Mouse (Mus musculus) forebrain, embryonic 15.5 days (tissue): ENCODE data around the gene Scamp2. TPM values are rescaled to one million over a fixed set of nuclear protein-coding genes. Genes with fewer than 3 reads are reported as not detected.
A peak's percentile ranks its signal among the peaks of the same experiment; 100 is the strongest.

ENCODE experiments used
- ATAC-seq: fragments of 200-750 bp; cut with Nextera tagmentation; replicated peaks from 2 replicates; pipeline ENCODE4 v1.8.0; 2017; ENCODE audit warnings: mild to moderate bottlenecking, moderate TSS enrichment, moderate library complexity
- H3K27ac ChIP-seq: fragments of 300-500 bp; sonication (generic); replicated peaks from 2 replicates; pipeline ENCODE4 v1.5.1; 2015; ENCODE audit warnings: mild to moderate bottlenecking, inconsistent platforms
- H3K27me3 ChIP-seq: fragments of 300-500 bp; sonication (generic); 2 replicates; pipeline ENCODE4 v1.6.1; 2015; ENCODE audit warnings: inconsistent platforms
- H3K36me3 ChIP-seq: fragments of 300-500 bp; sonication (generic); 2 replicates; pipeline ENCODE4 v1.6.1; 2015; ENCODE audit warnings: mild to moderate bottlenecking, inconsistent platforms
- H3K4me1 ChIP-seq: fragments of 300-500 bp; sonication (generic); 2 replicates; pipeline ENCODE4 v1.6.1; 2015; ENCODE audit warnings: inconsistent platforms
- H3K4me2 ChIP-seq: fragments of 300-500 bp; sonication (generic); replicated peaks from 2 replicates; pipeline ENCODE4 v1.6.1; 2015; ENCODE audit warnings: mild to moderate bottlenecking, inconsistent platforms
- H3K4me3 ChIP-seq: fragments of 300-500 bp; sonication (generic); 2 replicates; pipeline ENCODE4 v1.5.1; 2015; ENCODE audit warnings: mild to moderate bottlenecking, inconsistent platforms
- H3K9ac ChIP-seq: fragments of 300-500 bp; sonication (generic); replicated peaks from 2 replicates; pipeline ENCODE4 v1.6.1; 2015; ENCODE audit warnings: mild to moderate bottlenecking, inconsistent platforms
- H3K9me3 ChIP-seq: fragments of 300-500 bp; sonication (generic); 2 replicates; pipeline ENCODE4 v1.6.1; 2016; ENCODE audit warnings: inconsistent platforms
- WGBS: fragments of 180-500 bp; shearing (Covaris S2); methylation state at CpG from one replicate; pipeline ENCODE4 v1.1.7; 2015; ENCODE audit warnings: mixed read lengths; 5-methylcytosine and 5-hydroxymethylcytosine counted together
- polyA plus RNA-seq: library from polyadenylated mRNA; unstranded; fragments of >200 nt; fragmentation: Nextera tagmentation; extraction: Ambion mirVana; gene quantifications from 2 replicates; pipeline ENCODE4 v1.2.1, GENCODE M21; 2015

Gene Scamp2
- 57.7 and 60.5 TPM in 2 replicates for polyA plus RNA-seq

DNA sequence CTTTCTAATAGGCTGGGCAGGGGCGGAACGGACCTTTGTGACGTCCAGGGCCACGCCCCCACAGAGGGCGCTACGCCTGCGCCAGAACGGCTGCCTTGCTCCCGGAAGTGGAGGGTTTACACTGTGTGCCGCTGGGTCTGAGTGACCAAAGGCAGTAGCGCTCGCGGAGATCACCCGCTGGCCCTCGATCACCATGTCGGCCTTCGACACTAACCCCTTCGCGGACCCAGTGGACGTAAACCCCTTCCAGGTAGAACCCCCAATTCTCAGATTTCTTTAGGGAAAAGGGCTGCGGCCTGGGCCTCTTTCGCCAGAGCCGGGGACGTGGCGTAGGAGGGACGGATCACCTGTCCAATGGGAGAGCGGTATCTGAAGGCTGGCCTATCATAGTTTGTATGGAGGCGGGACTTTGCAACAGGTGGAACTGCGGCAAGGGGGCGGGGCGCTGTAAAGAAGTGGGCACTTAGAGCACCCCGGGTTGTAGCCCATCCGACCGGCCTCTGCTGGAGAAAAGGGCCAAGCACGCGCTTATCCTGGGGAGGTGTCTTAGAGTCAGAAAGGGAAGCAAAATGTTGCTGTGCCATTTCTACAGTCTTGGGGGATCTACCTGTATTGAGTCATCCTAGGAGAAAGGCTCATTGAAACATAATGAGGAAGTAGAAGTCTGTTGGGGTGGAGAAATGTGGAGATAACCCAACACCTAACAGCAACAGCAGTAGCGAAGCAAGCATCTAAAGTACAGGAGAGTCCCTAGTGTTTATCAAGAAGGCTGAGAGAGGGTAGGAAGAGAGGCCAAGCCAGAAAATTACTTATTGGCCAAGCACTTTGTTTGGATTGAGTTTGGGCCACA is at the start of gene Scamp2:
TSS of gene Scamp2 (plus strand) at position 83 of the 850 bp plus-strand sequence.
- peaks cover 38% of the 10 kb centered on the region for H3K4me1 ChIP-seq
- peak within 1 kb of the TSS; percentile 87 for H3K27ac ChIP-seq
- peak; percentile 100 for ATAC-seq
- H3K9ac ChIP-seq, result peak within 1 kb of the TSS; percentile 78
- H3K4me2 ChIP-seq, result peak within 1 kb of the TSS; percentile 79
- no peaks in the 10 kb centered on the region for H3K27me3 ChIP-seq
- H3K4me3 ChIP-seq, result peak within 1 kb of the TSS; percentile 77
- H3K9me3 ChIP-seq, result no peaks in the 10 kb centered on the region
- under 1% methylated on average over 37 of the region's 37 CpGs for WGBS
- H3K36me3 ChIP-seq, result no peaks in the 10 kb centered on the region

DNA sequence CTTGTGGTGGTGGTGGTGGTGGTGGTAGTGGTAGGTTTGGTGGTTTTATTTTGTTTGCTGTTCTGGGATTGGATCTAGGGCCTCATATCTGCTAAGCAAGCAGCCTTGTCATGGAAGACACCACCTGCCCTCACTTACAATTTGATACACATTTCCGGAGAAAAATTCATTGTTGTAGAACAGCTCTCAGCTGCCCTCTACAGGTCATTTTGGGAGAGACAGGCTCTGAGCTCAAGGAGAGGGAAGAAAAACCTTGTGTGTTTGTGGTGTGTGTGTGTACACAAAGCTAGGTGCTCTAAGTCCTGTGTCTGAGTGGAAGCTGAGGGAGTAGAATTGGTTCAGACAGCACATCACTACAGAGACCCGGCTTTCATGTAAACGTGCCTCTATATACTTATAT is 43.6 kb upstream of the Scamp2 start:
- Histone ChIP-seq H3K27me3 (no peaks in the 10 kb centered on the region), H3K9me3 (no peaks in the 10 kb centered on the region), H3K4me1 (peaks cover 7% of the 10 kb centered on the region), H3K4me3 (no peak overlapping the region), H3K4me2 (no peak overlapping the region), H3K36me3 (no peaks in the 10 kb centered on the region), H3K9ac (no peak overlapping the region), H3K27ac (peak overlapping the region; percentile 62)
- WGBS, result 13% methylated on average over 3 of the region's 3 CpGs
- ATAC-seq, result no peak

DNA sequence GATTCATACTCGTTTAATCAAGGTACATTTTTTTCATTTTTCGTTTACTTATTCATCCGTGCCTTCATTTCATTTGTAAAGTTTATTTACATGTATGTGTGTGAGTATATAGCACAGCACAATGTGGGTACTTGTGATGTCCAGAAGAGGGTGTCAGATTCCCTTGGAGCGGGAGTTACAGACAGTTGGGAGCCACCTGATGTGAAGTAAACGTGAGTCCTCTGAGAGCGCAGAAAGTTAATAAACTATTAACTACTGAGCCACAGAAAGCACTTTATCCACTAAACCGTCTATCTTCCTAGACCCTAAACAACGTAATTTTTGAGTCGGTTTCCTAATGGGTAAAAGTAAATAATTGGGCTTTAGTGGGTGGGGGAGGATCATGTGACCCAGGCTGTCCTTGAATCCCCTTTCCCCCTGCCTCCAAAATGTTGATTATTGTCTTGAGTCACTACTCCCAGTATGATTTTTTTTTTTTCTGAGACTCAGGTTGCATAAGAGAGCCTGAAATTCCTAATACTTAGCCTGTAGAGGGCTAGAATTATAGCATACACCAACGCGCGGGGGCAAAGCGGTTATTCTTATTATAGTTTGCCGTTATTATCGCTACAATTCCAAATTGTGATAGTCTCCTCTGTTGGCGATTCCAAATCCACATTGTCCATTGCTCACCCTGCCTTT is 40.2 kb upstream of the Scamp2 start:
- Histone ChIP-seq H3K9me3 (no peaks in the 10 kb centered on the region), H3K4me2 (peak overlapping the region; percentile 69), H3K4me3 (peak overlapping the region; percentile 91), H3K36me3 (no peaks in the 10 kb centered on the region), H3K4me1 (peaks cover 38% of the 10 kb centered on the region), H3K9ac (peak overlapping the region; percentile 96), H3K27ac (peak overlapping the region; percentile 84), H3K27me3 (no peaks in the 10 kb centered on the region)
- WGBS, result 23% methylated on average over 16 of the region's 16 CpGs
- peak; percentile 48 for ATAC-seq

DNA sequence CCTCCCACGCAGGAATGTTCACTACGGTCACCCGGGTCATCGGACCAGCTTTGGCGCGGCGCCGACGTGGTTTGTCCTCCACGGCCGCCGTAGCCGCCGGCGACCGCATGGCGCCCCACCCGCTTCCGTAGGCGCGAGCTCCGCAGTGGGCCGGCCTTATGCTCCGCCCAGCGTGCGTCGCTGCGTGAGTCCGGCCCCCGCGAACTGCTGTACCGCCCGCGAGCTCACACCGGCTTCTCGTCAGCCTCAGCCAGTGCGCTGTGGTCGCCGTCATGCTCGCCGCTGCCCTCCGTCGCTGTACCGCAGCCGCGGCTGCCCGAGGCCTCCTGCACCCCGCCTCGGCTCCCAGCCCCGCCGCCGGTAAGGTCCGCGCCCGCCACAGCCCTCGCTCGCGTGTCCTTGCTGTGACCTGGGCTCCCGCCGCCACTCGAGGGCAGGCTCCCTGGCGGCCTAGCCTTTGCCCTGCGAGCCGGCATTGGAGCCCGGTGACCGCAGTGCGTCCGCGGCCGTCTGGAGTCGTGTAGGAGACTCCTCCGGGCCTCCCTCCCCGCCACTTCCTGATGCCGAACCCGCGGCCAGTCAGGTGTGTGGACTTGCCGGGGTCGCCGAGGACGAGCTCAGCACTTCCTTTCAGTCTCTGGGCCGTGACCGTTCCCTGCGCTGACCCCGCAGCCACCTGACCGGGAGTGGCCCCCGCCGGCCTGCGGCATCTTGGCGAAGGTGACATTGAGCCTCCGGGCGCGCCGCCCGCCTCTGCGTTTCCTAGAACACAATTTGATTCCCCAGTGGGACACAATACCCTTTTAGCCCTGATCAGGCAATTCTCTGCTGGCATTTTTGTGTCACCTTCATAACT is 39.5 kb upstream of the Scamp2 start, which contains the start of gene Cox5a:
TSS of gene Cox5a (plus strand) at position 219 of the 856 bp plus-strand sequence.
- H3K27me3 ChIP-seq, result no peaks in the 10 kb centered on the region
- ATAC-seq, result peak; percentile 96
- peak within 1 kb of the TSS; percentile 69 for H3K4me2 ChIP-seq
- no peaks in the 10 kb centered on the region for H3K36me3 ChIP-seq
- peak within 1 kb of the TSS; percentile 96 for H3K9ac ChIP-seq
- peak within 1 kb of the TSS; percentile 84 for H3K27ac ChIP-seq
- H3K4me3 ChIP-seq, result peak within 1 kb of the TSS; percentile 91
- H3K4me1 ChIP-seq, result peaks cover 42% of the 10 kb centered on the region
- H3K9me3 ChIP-seq, result no peaks in the 10 kb centered on the region
- WGBS, result under 1% methylated on average over 86 of the region's 95 CpGs

DNA sequence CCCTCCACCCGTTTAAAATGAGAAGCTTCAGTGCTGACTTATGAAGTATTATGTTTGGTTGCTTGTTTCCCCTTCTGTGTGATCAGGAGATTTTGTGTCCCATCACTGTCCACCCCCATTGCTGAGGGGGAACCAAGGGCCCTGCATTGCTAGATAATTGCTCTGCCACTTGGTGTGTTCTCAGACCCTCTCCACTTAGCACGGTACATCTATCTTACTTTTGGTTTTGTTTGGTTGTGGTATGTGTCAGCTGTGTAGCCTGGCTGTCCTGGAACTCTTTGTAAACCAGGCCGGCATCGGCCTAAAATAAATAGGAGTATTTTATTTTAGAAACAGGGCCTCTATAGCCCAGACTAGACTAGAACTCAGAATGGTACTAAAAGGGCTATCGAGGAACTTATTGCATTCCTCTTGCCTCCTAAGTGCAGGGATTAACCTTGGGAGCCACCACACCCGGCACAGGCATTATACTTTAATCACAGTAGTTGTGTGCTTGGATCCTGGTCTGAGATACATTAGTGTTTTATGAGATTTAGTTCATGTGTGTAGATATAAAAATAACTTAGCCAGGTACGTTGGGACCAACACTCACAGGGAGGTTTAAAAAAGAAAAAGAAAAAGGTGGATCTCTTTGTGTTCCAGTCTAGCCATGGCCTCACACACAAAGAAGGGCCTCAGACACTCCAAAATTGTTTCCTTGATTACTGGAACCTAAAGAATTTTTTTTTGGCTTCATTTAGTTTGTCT is 38.5 kb upstream of the Scamp2 start:
- H3K36me3 ChIP-seq, result no peaks in the 10 kb centered on the region
- H3K27me3 ChIP-seq, result no peaks in the 10 kb centered on the region
- ATAC-seq, result no peak
- WGBS, result 43% methylated on average over 7 of the region's 7 CpGs
- no peaks in the 10 kb centered on the region for H3K9me3 ChIP-seq
- peaks cover 42% of the 10 kb centered on the region for H3K4me1 ChIP-seq
- peak overlapping the region; percentile 84 for H3K27ac ChIP-seq
- peak overlapping the region; percentile 91 for H3K4me3 ChIP-seq
- H3K9ac ChIP-seq, result peak overlapping the region; percentile 96
- H3K4me2 ChIP-seq, result peak overlapping the region; percentile 69

DNA sequence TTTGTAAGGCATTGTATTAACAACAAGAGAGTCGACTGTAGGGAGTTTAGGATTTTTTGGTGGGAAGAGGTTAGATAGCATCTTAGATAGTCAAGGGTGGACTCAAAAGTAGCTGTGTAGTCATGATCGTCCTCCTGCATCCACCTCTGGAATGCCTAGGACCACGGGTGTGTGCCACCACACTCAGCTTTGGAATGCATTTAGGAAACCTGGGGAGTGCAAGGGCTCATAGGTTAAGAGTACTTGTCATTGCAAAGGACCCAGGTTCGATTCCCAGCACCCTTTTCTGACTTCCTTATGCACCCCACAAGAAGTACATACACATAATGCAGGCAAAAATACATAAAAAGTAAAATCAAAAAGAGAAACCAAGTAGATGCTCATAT is 37.9 kb upstream of the Scamp2 start:
- no peak for ATAC-seq
- Histone ChIP-seq H3K27ac (no peak overlapping the region), H3K4me1 (peaks cover 42% of the 10 kb centered on the region), H3K36me3 (no peaks in the 10 kb centered on the region), H3K4me2 (peak overlapping the region; percentile 69), H3K27me3 (no peaks in the 10 kb centered on the region), H3K9me3 (no peaks in the 10 kb centered on the region), H3K4me3 (peak overlapping the region; percentile 91), H3K9ac (peak overlapping the region; percentile 18; the same call in 1 of the 2 replicates)
- 86% methylated on average over 4 of the region's 4 CpGs for WGBS

DNA sequence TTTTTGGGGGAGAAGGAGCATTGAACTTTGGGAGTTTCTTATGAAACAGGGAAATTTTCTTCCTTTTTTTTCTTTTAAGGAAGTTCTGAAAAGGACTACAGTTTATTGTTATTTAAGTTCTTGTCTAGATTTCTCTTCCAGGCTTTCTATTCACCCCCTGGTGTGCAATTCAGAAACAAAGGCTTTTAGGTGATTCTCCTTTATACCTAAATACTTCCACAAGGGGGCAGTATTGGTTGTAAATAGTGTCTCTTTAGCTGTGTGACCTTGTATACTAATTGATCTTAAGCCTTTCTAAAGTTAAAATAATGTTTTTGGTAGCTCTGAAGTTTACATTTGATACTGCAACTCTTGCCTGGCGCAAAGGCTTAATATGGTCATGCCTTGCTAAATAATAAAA is 37.0 kb upstream of the Scamp2 start:
- H3K27me3 ChIP-seq, result no peaks in the 10 kb centered on the region
- WGBS, result 85% methylated on average over 1 of the region's 1 CpGs
- no peaks in the 10 kb centered on the region for H3K9me3 ChIP-seq
- H3K4me3 ChIP-seq, result no peak overlapping the region
- H3K4me2 ChIP-seq, result 0 out of 2 replicates have a peak overlapping the region, but pooled peaks have one; percentile 9
- H3K9ac ChIP-seq, result no peak overlapping the region
- no peaks in the 10 kb centered on the region for H3K36me3 ChIP-seq
- ATAC-seq, result no peak
- H3K4me1 ChIP-seq, result peaks cover 50% of the 10 kb centered on the region
- H3K27ac ChIP-seq, result no peak overlapping the region

DNA sequence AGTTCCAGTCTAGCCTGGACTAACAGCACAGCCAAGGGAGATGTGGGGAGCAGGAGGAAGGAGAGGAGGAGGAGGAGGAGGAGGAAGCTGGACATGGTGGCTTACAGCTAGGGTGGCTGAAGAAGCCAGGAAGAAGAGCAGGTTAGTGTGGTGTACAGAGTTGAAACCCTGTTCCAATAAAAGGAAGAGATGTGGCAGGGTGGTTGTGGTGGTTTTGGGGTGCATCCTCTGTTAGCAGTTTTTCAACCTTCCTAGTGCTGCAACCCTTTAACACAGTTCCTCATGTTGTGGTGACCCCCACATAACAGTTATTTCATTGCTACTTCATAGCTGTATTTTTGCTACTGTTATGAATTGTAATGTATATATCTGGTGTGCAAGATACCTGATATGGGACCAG is 36.3 kb upstream of the Scamp2 start:
- no peaks in the 10 kb centered on the region for H3K36me3 ChIP-seq
- no peak for ATAC-seq
- no peak overlapping the region for H3K4me2 ChIP-seq
- no peak overlapping the region for H3K4me3 ChIP-seq
- H3K27ac ChIP-seq, result no peak overlapping the region
- H3K9me3 ChIP-seq, result no peaks in the 10 kb centered on the region
- H3K27me3 ChIP-seq, result no peaks in the 10 kb centered on the region
- H3K4me1 ChIP-seq, result peaks cover 51% of the 10 kb centered on the region
- H3K9ac ChIP-seq, result no peak overlapping the region

DNA sequence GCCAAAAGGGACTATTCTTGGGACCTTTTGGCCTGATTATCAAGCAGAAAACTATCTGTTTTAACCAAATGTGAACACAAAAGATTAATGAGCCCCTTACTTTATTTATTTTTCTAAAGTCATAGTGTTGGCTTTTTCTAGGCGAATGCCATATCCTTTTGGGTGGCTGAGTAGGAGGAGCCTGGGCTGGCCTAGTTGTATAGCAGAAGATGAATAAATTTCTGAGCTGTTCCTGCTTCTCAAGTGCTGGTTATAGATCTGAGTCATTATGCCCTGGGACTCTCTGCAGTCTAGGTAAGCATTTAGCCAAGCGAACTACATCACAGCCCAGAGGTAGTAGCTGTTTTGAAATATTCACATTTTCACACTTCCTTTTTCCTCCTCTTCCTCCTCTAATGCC is 35.2 kb upstream of the Scamp2 start:
- H3K4me1 ChIP-seq, result peaks cover 48% of the 10 kb centered on the region
- H3K4me2 ChIP-seq, result no peak overlapping the region
- H3K9ac ChIP-seq, result no peak overlapping the region
- no peak overlapping the region for H3K4me3 ChIP-seq
- H3K27ac ChIP-seq, result no peak overlapping the region
- no peak for ATAC-seq
- H3K36me3 ChIP-seq, result peaks cover 6% of the 10 kb centered on the region; the same call in 1 of the 2 replicates
- H3K9me3 ChIP-seq, result no peaks in the 10 kb centered on the region
- H3K27me3 ChIP-seq, result no peaks in the 10 kb centered on the region
- WGBS, result 87% methylated on average over 2 of the region's 2 CpGs

DNA sequence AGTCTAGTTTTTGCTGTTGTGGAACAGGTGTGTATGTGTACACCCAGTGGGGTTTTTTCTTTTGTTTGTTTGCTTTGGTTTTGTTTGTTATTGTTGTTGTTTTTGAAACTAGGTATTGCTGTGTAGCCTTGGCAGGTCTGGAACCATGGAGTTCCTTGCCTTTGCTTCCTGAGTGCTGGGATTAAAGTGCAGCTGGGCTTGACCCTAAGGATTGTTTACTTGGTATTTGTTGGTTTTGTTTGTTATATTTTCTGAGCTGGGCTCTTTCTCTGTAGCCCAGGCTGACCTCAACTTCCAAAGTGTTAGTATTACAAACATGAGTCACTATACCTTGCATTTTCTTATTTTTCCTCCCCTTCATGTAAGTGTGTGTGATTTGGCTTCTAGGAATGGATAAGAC is 34.3 kb upstream of the Scamp2 start:
- H3K27ac ChIP-seq, result no peak overlapping the region
- no peak overlapping the region for H3K4me2 ChIP-seq
- ATAC-seq, result no peak
- no peaks in the 10 kb centered on the region for H3K27me3 ChIP-seq
- H3K9ac ChIP-seq, result no peak overlapping the region
- H3K9me3 ChIP-seq, result no peaks in the 10 kb centered on the region
- H3K4me1 ChIP-seq, result peaks cover 46% of the 10 kb centered on the region
- no peak overlapping the region for H3K4me3 ChIP-seq
- peaks cover 13% of the 10 kb centered on the region for H3K36me3 ChIP-seq

DNA sequence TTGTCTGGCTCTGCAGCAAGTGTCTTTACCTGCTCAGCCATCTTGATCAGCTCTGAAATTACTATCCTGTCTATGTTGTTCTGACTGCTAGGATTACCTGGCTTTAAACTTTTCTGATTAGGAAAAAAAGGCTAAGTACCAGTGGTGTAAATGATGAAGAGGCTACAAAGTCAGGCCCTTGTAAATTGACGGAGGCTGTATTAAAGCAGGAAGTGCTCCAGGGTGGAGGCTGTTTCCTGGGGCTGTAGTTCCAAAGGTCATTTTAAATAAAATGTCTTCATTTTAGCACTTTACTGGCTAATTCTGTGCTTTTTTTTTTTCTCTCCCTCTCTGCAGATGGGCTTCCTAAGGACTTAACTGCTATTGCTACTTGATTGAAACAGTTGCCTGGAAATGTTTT is 28.8 kb upstream of the Scamp2 start:
- Histone ChIP-seq H3K36me3 (peaks cover 46% of the 10 kb centered on the region), H3K27me3 (no peaks in the 10 kb centered on the region), H3K4me1 (peaks cover 14% of the 10 kb centered on the region), H3K4me3 (no peak overlapping the region), H3K4me2 (no peak overlapping the region), H3K9me3 (no peaks in the 10 kb centered on the region), H3K27ac (no peak overlapping the region), H3K9ac (no peak overlapping the region)
- WGBS, result 96% methylated on average over 1 of the region's 1 CpGs
- no peak for ATAC-seq
